ENCODE assay signal across 21 mouse cellular contexts in the genomic region with DNA sequence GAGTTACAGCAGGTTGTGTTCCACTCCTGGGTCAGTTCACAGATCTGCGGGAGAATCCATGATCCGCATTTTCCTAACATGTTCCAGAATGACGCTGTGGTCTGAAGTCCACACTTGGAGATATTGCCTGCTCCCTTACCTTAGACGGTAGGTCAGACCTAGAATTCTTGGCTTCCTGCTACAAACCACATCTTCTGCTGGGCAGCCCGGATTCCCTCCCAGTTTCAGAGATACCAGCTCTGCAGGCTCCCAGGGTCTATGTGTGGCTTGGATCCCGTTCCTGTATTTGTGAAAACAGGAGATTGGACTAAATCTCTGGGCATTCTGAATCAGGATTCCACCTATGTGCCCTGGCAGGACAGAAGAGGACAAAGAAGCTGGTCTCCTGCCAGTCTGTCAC.
"Had no signal": no experiment of that assay in that cellular context is flagged by ENCODE, and none has a peak within 500 bp of the region (broad histone marks: within the 10 kb centered on the region; RNA-seq: fewer than 3 reads in every experiment).

No protein-coding gene starts in this region.

- H3K4me3 ChIP-seq: hindbrain, embryonic 10.5 days; hindbrain, embryonic 12.5 days; intestine, embryonic 15.5 days; layer of hippocampus, adult 2 months; left cerebral cortex, adult 2 months; limb, embryonic 10.5 days; limb, embryonic 12.5 days; liver, embryonic 12.5 days had no signal

- H3K4me1 ChIP-seq: hindbrain, embryonic 10.5 days; hindbrain, embryonic 12.5 days; intestine, embryonic 15.5 days; limb, embryonic 10.5 days; limb, embryonic 12.5 days; liver, embryonic 12.5 days had no signal

- DNase-seq: heart, postnatal 14 days; kidney, adult 18-20 months; kidney, adult 8-10 months; kidney, postnatal 10 days; kidney, postnatal 25 days; kidney, postnatal 4 days; liver had no signal

- H3K36me3 ChIP-seq: hindbrain, embryonic 10.5 days; hindbrain, embryonic 12.5 days; intestine, embryonic 15.5 days; limb, embryonic 10.5 days; limb, embryonic 12.5 days; liver, embryonic 12.5 days had no signal

- H3K27me3 ChIP-seq: hindbrain, embryonic 12.5 days; intestine, embryonic 15.5 days; limb, embryonic 12.5 days; liver, embryonic 12.5 days had no signal

- H3K4me2 ChIP-seq: hindbrain, embryonic 12.5 days; hindbrain, embryonic 14.5 days; intestine, embryonic 15.5 days; limb, embryonic 12.5 days; liver, embryonic 12.5 days had no signal

- H3K27ac ChIP-seq: hindbrain, embryonic 10.5 days; hindbrain, embryonic 12.5 days; hindbrain, embryonic 14.5 days; intestine, embryonic 15.5 days; layer of hippocampus, adult 2 months; left cerebral cortex, adult 2 months; limb, embryonic 10.5 days; limb, embryonic 12.5 days; liver, embryonic 12.5 days; liver, embryonic 14.5 days had no signal

- ATAC-seq: forebrain, embryonic 16.5 days; hindbrain, embryonic 16.5 days; inflammation-experienced regulatory T-cells, adult 6 months; intestine, embryonic 15.5 days; intestine, postnatal 0 days; liver, embryonic 12.5 days had no signal

- H3K9ac ChIP-seq: hindbrain, embryonic 12.5 days; hindbrain, embryonic 14.5 days; intestine, embryonic 15.5 days; limb, embryonic 12.5 days; liver, embryonic 12.5 days; liver, embryonic 14.5 days had no signal

- H3K9me3 ChIP-seq: hindbrain, embryonic 10.5 days; hindbrain, embryonic 12.5 days; intestine, embryonic 15.5 days; limb, embryonic 10.5 days; limb, embryonic 12.5 days; liver, embryonic 12.5 days had no signal
